Mouse (Mus musculus): Measurements from ENCODE around the gene Galnt9. TPM values are rescaled to one million over a fixed set of nuclear protein-coding genes. Genes with fewer than 3 reads are reported as not detected.

Galnt9 gene
- polyA plus RNA-seq, 1 experiment, result 1.3 TPM

GRCm38 (mm10) chr5:110605531-110606221 is 61.5 kb downstream of the Galnt9 start:
- no peak for TF ChIP-seq CTCF (IDR thresholded peaks at IDR 0.05; ENCODE audit: extremely low read depth, insufficient read depth, insufficient read length, insufficient replicate concordance)
- TF ChIP-seq POLR2A (IDR thresholded peaks at IDR 0.05; ENCODE audit: low read depth, low read length), result no peak
- Histone ChIP-seq H3K27me3 (ENCODE audit: control insufficient read depth, insufficient read depth, low read length) (no peaks in the 10 kb centered on the region), H3K27ac (ENCODE audit: insufficient read depth, low read length) (no peak overlapping the region), H3K4me1 (ENCODE audit: control insufficient read depth, insufficient read depth, insufficient read length) (no peaks in the 10 kb centered on the region), H3K36me3 (ENCODE audit: control insufficient read depth, insufficient read depth, low read length) (no peaks in the 10 kb centered on the region), H3K4me3 (ENCODE audit: extremely low read depth, insufficient read depth, insufficient read length) (no peak overlapping the region)
- WGBS, result 37% methylated on average over 5 of the region's 5 CpGs
- no peak for DNase-seq (ENCODE audit: low read depth in 1 of 2, low spot score in 2 of 2)

GRCm38 (mm10) chr5:110607767-110608166 is 63.6 kb downstream of the Galnt9 start:
- no peak overlapping the region; the same call in 1 of the 2 replicates for H3K27ac ChIP-seq (ENCODE audit: insufficient read depth, low read length)
- no peaks in the 10 kb centered on the region for H3K27me3 ChIP-seq (ENCODE audit: control insufficient read depth, insufficient read depth, low read length)
- H3K4me3 ChIP-seq (ENCODE audit: extremely low read depth, insufficient read depth, insufficient read length), result no peak overlapping the region
- H3K36me3 ChIP-seq (ENCODE audit: control insufficient read depth, insufficient read depth, low read length), result no peaks in the 10 kb centered on the region
- H3K4me1 ChIP-seq (ENCODE audit: control insufficient read depth, insufficient read depth, insufficient read length), result no peaks in the 10 kb centered on the region
- WGBS, result 87% methylated on average over 3 of the region's 3 CpGs
- TF ChIP-seq POLR2A (IDR thresholded peaks at IDR 0.05; ENCODE audit: low read depth, low read length) (no peak), CTCF (IDR thresholded peaks at IDR 0.05; ENCODE audit: extremely low read depth, insufficient read depth, insufficient read length, insufficient replicate concordance) (no peak)
- no peak for DNase-seq (ENCODE audit: low read depth in 1 of 2, low spot score in 2 of 2)

- Histone ChIP-seq H3K27me3 (ENCODE audit: control insufficient read depth, insufficient read depth, low read length) (no peaks in the 10 kb centered on the region), H3K4me1 (ENCODE audit: control insufficient read depth, insufficient read depth, insufficient read length) (no peaks in the 10 kb centered on the region), H3K4me3 (ENCODE audit: extremely low read depth, insufficient read depth, insufficient read length) (no peak overlapping the region), H3K27ac (ENCODE audit: insufficient read depth, low read length) (no peak overlapping the region), H3K36me3 (ENCODE audit: control insufficient read depth, insufficient read depth, low read length) (no peaks in the 10 kb centered on the region)
- DNase-seq (ENCODE audit: low read depth in 1 of 2, low spot score in 2 of 2), result no peak
- TF ChIP-seq POLR2A (IDR thresholded peaks at IDR 0.05; ENCODE audit: low read depth, low read length) (no peak), CTCF (IDR thresholded peaks at IDR 0.05; ENCODE audit: extremely low read depth, insufficient read depth, insufficient read length, insufficient replicate concordance) (no peak)
- WGBS, result 82% methylated on average over 6 of the region's 6 CpGs
Measured at GRCm38 (mm10) chr5:110608336-110608735, 64.2 kb downstream of the Galnt9 start.

DNA sequence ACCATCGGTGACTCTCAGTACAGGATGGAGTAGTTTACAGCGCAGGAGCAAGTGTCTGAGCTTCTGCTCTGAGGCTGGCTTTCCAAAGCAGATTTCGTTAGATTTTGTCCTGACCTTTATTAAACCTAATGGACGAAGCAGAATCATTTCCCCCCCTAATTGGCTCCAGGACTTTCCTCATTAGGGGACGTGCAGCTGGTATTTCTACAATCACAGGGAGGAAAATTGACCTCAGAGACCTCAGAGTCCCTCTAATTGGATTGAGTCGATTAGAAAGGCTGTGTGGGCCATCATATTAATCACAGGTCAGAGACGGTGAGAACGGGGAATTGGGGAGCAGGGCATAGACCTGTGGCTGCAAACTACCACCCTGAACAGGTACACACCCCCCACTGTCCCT is 64.8 kb downstream of the Galnt9 start:
- no peak for DNase-seq (ENCODE audit: low read depth in 1 of 2, low spot score in 2 of 2)
- TF ChIP-seq CTCF (IDR thresholded peaks at IDR 0.05; ENCODE audit: extremely low read depth, insufficient read depth, insufficient read length, insufficient replicate concordance) (no peak), POLR2A (IDR thresholded peaks at IDR 0.05; ENCODE audit: low read depth, low read length) (no peak)
- H3K27me3 ChIP-seq (ENCODE audit: control insufficient read depth, insufficient read depth, low read length), result no peaks in the 10 kb centered on the region
- H3K4me1 ChIP-seq (ENCODE audit: control insufficient read depth, insufficient read depth, insufficient read length), result no peaks in the 10 kb centered on the region
- 86% methylated on average over 8 of the region's 8 CpGs for WGBS
- H3K4me3 ChIP-seq (ENCODE audit: extremely low read depth, insufficient read depth, insufficient read length), result no peak overlapping the region
- H3K36me3 ChIP-seq (ENCODE audit: control insufficient read depth, insufficient read depth, low read length), result no peaks in the 10 kb centered on the region
- H3K27ac ChIP-seq (ENCODE audit: insufficient read depth, low read length), result no peak overlapping the region

DNA sequence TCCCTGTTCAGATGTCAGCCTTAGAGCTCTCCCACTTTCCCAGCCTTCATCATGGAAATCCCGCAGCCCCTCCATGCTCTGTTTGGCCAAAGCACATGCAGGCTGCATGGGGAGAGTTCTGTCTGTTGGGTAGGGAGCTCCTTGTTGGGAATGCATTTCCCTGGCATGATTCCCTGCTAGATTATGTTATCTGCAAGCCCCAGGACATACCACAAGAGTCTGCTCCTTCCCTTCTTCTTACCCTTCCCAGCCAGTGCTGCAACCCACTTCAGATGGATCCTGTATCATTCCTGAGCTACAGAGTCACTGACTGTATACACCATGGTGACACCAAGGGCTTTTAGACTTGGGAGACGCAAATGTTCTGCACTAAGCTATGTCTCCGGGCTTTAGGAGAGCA is 65.3 kb downstream of the Galnt9 start:
- WGBS, result 88% methylated on average over 3 of the region's 3 CpGs
- Histone ChIP-seq H3K27ac (ENCODE audit: insufficient read depth, low read length) (no peak overlapping the region), H3K36me3 (ENCODE audit: control insufficient read depth, insufficient read depth, low read length) (no peaks in the 10 kb centered on the region), H3K4me3 (ENCODE audit: extremely low read depth, insufficient read depth, insufficient read length) (no peak overlapping the region), H3K27me3 (ENCODE audit: control insufficient read depth, insufficient read depth, low read length) (no peaks in the 10 kb centered on the region), H3K4me1 (ENCODE audit: control insufficient read depth, insufficient read depth, insufficient read length) (no peaks in the 10 kb centered on the region)
- DNase-seq (ENCODE audit: low read depth in 1 of 2, low spot score in 2 of 2), result no peak
- TF ChIP-seq CTCF (IDR thresholded peaks at IDR 0.05; ENCODE audit: extremely low read depth, insufficient read depth, insufficient read length, insufficient replicate concordance), result no peak
- TF ChIP-seq POLR2A (IDR thresholded peaks at IDR 0.05; ENCODE audit: low read depth, low read length), result no peak

- no peaks in the 10 kb centered on the region for H3K36me3 ChIP-seq (ENCODE audit: control insufficient read depth, insufficient read depth, low read length)
- no peaks in the 10 kb centered on the region for H3K27me3 ChIP-seq (ENCODE audit: control insufficient read depth, insufficient read depth, low read length)
- 84% methylated on average over 5 of the region's 5 CpGs for WGBS
- no peak overlapping the region for H3K27ac ChIP-seq (ENCODE audit: insufficient read depth, low read length)
- DNase-seq (ENCODE audit: low read depth in 1 of 2, low spot score in 2 of 2), result no peak
- H3K4me1 ChIP-seq (ENCODE audit: control insufficient read depth, insufficient read depth, insufficient read length), result no peaks in the 10 kb centered on the region
- TF ChIP-seq POLR2A (IDR thresholded peaks at IDR 0.05; ENCODE audit: low read depth, low read length), result no peak
- TF ChIP-seq CTCF (IDR thresholded peaks at IDR 0.05; ENCODE audit: extremely low read depth, insufficient read depth, insufficient read length, insufficient replicate concordance), result no peak
- H3K4me3 ChIP-seq (ENCODE audit: extremely low read depth, insufficient read depth, insufficient read length), result no peak overlapping the region
Measured at GRCm38 (mm10) chr5:110609868-110610267, 65.7 kb downstream of the Galnt9 start.

- H3K36me3 ChIP-seq (ENCODE audit: control insufficient read depth, insufficient read depth, low read length), result no peaks in the 10 kb centered on the region
- TF ChIP-seq POLR2A (IDR thresholded peaks at IDR 0.05; ENCODE audit: low read depth, low read length), result no peak
- no peaks in the 10 kb centered on the region for H3K27me3 ChIP-seq (ENCODE audit: control insufficient read depth, insufficient read depth, low read length)
- no peak overlapping the region for H3K27ac ChIP-seq (ENCODE audit: insufficient read depth, low read length)
- H3K4me3 ChIP-seq (ENCODE audit: extremely low read depth, insufficient read depth, insufficient read length), result no peak overlapping the region
- WGBS, result 91% methylated on average over 7 of the region's 7 CpGs
- no peak for DNase-seq (ENCODE audit: low read depth in 1 of 2, low spot score in 2 of 2)
- no peaks in the 10 kb centered on the region for H3K4me1 ChIP-seq (ENCODE audit: control insufficient read depth, insufficient read depth, insufficient read length)
Measured at GRCm38 (mm10) chr5:110610484-110610883, 66.3 kb downstream of the Galnt9 start.

Measured in spleen, adult 2 months (tissue).